Mouse (Mus musculus): ENCODE data around the gene Cep83.
"Not testable (repeated sequence)": the region's sequence is repeated elsewhere in the genome, so short reads cannot be mapped to it uniquely, and the experiment has no call there.

Gene Cep83

DNA sequence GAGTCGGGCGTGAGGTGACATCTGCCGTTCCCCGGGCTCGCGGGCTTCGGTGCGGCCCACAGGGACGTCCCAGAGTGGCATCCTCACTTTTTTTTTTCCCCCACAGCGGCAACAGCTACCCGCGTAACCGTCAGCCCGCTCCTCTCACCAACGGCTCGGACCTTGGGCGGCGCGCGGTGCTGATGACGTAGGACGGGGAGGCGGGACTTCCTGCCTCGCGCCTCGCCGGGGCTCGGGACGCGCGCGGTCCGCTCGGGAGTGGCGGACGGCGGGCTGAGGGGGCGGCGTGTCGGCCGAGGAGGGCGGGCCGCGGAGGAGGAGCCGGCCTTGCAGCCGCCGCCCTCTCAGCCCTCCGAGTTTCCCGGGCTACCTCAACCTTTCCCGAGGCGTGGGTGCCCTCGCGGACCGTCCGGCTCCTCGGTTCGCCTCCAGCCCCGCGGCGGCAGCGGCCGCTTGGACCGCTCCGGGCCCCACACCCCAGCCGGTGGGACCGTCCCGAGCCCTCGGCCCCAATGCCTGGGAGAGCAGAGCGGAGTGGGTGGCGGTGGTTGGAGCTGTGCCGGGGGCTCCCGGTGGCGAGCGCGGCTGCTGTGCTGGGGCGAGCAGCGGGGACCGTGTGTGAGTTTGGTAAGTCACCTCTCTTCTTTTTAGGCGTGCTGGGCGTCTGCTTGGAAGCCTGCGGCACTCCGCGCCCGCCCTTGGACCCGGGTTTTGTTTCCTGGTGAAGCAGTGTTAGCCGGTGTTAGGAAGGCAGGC, at the start of gene Cep83:
TSS of gene Cep83 (plus strand) at position 235 of the 756 bp plus-strand sequence.
- peak; percentile 96 for DNase-seq

DNA sequence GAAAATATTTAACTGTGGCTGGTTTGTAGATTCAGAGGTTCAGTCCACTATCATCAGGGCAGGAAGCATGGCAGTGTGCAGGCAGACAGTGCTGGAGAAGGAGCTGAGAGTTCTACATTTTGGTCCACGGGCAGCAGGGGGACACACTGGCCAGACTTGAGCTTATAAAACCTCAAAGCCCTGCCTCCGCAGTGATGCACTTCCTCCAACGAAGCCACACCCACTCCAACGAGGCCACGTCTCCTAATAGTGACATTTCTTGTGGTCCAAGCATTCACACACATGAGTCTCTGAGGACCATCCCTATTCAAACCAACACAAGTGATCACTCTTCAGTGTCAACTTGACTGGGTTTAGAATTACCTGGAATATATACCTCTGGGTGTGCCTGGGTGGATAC, 49.2 kb upstream of the Cep83 start:
- DNase-seq = no peak

DNA sequence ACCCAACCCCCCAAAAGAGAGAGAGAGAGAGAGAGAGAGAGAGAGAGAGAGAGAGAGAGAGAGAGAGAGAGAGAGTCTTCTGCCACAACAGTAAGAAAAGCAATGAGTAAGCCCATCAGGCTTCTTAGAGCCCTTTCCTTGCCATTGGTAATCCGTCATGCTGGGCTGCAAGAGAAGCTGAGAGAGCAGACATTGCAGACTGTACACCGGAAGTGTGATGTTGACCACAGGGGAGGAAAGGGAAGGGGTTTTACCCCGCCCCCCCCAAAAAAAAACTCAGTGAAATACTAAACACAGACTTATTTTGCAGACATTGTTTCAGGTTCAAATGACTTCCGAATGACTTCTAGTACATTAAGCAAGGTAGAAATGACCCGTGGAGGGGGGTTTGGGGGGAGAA, 48.4 kb upstream of the Cep83 start:
- DNase-seq = no peak

DNA sequence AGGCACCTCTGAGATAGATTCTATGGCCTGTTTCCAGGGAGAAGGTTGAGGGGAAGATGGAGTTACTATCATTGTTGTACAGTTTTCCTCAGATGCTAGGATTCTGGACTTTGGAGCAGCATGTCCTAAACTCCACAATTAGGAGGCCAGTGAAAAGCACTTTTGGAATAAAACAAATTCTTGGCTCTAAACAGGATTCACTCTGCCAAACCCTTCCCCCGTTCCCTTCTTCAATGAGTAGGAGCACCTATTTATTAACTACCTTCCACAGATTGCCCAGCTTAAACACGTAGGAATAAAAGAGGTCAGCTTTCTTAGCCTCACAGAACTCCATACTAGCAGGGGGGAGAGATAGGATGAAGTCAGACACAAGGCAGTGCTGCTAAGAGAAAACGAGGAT, 24.4 kb upstream of the Cep83 start:
- DNase-seq = no peak

DNA sequence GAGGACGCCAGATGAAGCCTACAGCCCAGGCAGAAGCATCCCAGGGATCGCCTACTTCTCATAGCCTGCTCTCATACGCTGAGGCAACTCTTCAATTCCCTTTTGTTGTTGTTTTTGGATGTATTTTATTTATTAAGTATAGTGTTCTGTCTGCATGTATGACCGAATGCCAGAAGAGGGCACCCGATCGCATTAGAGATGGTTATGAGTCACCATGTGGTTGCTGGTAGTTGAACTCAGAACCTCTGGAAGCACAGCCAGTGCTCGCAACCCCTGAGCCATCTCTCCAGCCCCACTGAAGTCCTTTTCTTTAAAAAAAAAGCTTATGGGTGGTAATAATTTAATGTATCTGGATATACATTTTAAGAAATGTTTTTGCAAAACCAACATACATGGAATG, 24.0 kb upstream of the Cep83 start:
- DNase-seq = no peak

DNA sequence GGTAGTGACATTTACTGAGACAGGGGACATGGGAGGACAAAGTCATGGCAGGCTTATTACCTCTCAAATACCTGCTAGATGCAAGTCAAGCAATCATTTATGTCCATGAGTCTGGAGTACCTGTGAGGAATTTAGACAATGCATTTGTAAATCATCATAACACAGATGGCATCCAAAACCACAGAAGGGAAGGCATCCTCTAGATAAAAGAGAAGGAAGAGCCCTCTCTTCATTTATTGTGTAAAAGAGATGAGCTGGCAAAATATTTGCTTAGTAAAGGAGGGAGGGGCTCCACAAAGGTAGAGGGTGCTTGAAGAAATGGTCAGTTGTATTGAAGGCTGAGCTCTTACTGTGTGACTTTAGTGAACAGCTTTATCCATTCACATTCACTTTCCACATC, 20.3 kb upstream of the Cep83 start:
- DNase-seq = no peak

DNA sequence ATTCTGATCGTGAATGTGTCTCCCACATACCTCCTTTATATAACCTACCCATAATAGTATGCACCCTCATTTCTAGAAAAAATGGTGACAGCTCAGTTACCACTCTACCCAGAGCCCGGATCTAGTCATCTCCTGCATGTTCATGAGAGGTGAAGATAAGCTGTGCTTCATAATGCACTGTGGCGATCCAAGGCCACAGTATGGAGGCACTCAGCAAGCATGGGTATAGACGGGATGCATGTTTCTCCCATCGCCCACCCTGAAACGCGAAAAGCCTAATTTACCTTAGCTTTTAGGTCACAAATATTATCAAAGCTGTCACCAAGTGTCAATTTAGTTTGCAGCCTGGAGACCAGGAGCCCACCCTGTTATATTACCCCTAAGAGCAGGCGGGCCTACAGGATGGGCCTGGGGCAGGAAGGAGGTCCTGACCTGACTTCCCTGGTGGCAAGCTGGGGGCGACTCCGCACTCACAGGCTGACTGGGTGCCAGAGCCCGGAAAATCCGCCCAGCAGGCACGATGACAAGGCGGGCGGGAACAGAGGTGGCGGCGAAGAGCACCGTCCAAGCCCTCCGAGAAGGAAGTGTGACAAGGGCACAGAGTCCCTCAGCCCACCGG, 544 bp upstream of the Cep83 start:
- DNase-seq = peak; percentile 66

DNA sequence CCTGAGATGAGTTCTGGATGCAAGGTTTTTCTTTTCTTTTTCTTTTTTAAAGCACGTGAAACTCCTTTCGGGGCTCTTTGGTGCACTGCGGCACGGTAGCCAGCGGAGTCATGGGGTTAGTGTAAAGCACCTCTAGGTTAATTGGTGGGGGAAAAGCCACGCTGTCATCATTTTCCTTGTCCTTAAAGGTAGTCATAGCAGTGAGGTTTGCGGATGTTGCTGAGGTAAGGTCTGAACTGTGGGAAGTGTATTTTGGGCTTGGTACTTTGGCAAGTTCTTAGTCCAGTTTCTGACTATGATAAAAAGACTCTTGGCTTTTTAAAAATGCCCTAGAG, 689 bp downstream of the Cep83 start:
- no peak for DNase-seq

DNA sequence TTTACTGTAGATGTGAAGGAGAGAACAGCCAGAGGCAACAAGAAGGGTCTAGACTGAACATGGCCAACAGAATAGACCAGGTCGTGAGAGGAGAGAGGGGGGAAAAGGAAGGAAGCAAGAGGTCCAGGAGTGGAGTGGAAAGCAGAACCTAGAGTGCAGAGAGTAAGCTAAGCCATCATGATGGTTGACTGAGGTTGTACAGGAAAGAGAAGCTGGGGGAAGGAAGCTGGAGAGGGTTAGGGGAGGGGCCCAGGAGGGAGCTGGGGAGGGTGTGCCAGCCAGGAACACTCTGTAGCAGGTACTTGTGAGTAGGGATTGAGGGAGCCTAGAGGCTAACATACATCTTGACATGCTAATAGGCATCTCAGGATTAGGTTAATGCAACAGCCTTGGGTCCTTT, 1.9 kb downstream of the Cep83 start:
- DNase-seq = no peak

DNA sequence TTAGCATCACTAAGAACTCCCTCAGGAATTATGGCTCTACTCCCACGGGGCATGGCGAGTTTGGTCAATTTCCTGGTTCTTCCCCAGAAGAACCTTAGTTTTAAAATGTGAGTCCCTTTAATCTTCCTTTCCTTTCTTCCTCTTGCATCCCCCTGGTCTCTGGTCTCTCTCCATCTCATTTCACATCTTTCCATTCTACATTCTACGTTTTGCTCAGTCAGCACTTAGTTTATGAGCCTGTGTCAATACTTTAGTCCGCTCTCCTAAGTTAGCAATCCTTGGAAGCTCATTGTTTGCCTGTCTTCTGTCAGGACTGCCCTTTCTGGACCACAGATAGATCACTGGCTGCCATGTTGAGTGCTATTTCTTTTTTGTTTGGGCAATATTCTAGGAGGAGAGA, 3.7 kb downstream of the Cep83 start:
- no peak for DNase-seq

DNA sequence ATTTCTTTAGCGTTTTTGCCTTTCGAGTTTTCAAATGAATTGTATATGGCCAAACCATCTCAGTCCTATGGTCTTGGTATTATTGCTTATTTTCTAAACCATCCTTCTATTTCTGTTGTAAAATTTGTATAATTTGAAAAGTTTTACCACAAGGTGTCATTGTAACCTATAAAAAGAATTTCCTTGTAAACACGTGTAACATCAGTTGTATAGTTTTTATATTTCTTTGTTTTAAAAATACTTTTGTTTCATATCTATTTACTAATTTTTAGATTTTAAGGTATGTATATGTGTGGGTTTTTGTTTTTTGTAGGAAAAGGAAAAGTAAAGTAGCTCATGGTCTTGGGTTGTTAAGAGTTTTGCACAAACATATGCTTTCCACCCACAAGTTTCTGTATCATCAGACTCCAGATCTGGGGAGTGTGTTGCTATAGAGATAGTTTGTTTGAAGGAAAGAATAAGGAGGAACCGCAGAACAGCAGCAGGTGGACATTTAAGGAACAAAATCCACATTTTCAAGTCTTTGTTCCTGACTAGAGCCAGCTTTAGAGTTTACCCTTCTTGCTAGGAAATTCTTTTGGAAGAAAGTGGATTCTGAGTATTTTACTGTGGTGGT, 17.3 kb downstream of the Cep83 start:
- DNase-seq = no peak

DNA sequence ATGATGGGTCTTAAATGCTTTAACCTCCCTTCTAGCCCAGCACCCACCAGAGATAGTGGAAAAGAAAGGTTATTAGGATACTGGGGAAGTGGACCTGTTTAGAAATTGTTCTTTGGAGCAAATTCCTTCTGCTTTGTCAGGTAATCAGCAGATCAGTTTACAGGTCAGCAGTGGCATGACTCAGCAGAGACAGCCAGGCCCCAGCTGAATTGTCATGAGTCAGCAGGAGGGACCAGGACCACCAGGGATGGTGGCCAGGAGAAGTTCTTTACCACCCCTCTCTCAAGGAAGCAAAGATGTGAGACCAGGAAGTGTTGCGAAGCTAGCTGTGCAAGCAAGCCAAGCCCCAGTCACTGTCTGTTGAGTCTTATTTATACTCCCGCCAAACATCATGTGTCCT, 18.2 kb downstream of the Cep83 start:
- no peak for DNase-seq

DNA sequence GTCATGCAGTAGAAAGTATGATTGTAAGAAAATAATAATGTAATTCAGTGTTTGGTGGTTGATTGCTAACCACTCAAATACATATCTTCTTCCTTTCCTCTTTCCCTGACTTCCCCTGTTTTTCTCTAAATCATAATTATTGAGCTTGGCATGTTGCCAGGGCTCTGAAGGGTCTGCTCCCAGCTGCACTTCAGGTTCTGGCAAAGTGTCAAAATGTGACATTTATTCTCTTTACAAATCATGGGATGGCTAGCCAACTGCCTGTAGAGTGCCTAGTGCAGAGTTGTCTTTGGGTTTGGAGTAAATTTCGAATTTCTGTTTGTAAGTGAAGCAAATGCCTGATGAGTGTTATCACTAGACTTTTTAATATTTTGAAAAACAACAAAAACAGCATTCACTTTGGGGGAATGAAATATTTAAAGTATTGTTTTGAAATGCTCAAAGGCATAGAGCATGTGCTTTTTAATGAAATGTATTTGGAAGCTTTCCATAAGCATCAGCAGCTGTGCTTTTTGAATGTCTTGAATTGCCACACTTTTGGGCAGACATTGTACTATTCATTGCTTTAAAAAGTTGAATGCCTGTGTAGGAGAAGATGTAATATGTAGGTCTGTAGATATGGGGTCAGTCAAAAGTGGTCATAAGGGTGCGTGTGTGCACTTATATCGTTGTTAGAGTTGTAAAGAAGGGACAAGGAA, 21.3 kb downstream of the Cep83 start:
- peak; percentile 14 for DNase-seq

DNA sequence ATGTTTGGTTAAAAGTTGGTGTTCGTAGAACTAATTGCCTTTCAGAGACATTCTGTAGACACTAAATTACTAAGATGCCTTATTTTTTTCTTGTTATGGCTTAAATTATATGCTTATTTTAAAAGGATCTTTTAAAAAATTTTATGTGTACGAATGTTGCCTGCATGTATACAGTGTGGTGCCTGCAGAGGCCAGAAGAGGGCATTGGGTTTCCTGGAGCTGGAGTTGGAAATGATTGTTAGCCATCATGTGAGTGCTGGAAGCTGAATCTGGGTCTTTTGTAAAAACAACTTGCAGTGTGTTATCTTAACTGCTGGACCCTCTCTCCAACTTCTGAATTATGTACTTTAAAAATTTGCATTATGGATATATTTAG, 21.9 kb downstream of the Cep83 start:
- no peak for DNase-seq

DNA sequence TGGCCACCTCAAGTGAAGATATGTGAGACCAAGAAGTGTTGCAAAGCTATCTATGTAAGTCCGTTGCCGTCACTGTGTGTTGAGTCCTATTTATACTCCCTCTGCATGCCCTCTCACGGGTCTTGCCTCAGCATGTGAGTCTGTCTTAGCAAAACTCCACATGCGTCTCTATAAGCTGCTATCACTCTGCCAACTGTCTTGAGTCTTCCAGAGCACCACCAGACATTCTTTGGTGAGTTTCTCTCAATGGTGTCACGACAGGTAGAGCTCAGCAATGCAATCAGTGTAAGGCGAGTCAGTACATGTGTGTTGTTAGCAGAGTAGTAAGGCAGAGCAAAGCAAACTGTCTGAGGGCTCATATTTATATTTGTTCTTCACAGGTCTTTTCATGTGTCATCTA, 31.8 kb downstream of the Cep83 start:
- no peak for DNase-seq

DNA sequence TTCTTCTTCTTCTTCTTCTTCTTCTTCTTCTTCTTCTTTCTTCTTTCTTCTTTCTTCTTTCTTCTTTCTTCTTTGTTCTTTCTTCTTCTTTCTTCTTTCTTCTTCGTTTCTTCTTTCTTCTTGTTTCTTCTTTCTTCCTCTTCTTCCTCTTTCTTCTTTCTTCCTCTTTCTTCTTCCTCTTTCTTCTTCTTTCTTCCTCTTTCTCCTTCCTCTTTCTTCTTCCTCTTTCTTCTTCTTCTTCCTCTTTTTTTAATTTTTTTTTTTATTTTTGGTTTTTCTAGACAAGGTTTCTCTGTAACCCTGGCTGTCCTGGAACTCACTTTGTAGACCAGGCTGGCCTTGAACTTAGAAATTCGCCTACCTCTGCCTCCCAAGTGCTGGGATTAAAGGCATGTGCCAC, 39.6 kb downstream of the Cep83 start:
- DNase-seq = not testable (repeated sequence)

DNA sequence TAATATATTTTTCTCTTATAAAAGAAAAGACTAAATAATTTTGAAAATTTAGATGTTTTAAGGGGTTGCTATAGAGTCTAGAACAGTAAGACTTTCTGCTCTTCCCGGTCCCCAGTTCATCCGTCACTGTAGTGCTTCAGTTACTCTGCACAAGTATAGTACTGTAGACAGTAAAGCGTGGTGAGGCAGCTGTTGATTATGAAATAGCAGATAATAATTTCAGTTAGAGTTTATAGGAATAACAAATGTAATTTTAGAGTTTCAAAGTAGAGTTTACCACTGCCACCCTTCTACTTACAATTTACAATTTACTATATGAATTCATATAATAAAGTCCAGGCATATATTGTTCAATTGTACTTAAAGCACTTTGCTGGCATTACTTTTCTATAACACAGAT, 42.0 kb downstream of the Cep83 start:
- no peak for DNase-seq

DNA sequence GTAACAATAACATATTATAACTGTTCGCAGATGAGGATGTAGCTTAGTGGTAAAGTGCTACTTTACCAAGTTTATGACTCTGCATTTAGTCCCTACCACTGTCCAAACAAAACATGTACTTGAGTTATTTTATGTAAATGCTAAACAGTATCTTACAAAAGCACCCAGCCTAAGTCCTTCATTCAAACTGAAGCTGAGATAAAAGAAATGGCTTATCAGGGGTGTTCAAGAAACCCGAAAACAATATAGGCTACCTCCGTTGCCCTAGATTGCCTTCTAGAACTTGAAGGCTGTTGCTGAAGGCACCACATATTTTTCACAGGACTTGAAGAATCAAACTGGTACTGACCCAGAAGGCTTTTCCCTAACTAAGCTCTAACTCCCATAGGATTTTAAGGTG, 46.4 kb downstream of the Cep83 start:
- DNase-seq = no peak

DNA sequence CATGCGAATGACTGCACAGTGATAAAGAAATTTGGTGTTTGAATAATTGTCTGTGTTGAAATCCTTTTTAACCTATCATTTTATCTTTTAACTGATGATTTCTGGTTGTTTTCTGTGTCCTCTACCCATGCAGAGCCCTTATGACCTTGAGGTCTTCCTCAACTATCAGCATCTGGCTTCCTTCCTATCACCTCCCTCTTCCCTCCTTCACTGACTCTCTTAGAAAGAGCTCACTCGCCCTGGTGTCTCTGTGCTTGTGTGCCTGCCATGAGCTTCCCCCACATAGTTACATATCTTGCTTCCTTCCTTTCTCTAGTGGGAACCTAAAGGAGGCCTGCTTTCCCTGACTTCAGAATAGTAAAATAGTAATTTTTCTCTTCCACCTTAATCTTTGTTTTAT, 51.8 kb downstream of the Cep83 start:
- no peak for DNase-seq

DNA sequence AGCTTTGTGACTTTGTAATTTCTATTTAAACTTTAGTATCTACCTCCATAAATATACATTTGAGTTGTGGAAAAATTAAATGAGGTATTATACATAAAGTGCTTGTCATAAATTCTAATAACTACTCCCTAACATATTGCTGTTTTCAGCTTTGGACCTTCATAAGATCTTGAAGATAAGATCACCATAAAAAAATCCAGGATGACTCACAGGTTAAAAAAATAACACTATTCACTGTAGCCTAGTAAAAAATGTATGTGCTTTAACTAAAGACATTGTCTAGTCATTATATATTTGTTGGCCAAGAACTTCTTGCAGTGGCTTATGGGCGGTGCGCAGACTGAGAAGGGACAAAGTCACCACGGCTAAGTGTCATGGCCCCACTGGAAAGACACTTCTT, 53.0 kb downstream of the Cep83 start:
- DNase-seq = no peak

DNA sequence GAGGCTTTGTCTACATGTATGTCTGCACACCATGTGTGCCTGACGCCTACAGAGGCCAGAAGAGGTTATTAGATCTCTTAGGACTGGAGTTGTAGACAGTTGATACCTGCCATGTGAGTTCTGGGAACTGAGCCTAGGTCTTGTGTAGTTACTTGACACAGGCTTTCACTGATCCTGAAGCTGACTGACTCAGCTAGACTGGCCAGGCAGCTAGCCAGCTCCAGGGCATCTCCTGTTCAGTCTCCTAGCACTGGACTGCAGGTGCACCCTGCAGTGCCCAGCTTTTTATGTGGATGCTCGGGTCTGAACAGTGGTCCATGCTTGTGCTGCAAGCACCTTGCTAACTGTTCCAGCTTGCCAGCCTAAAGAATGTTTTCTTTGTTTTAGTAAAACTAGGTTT, 58.6 kb downstream of the Cep83 start:
- no peak for DNase-seq

DNA sequence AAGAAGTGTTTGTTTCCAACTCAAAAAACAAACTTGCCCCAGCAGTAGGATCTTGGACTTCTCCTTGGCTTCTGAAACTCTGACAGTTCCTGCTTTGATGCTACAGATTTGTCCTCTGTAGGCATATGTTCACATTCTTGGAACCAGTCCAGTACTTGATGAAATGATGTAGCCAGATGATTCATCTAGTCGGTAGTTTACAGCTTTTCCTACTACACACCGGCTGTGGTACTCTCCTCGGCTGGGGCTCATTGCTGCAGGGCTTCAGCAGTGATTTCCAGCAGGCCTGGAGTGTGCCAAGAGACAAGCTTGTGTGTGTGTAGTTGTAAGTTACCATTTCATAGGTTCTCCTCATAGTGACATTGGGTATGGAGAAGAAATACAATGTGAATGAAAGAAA, 83.0 kb downstream of the Cep83 start:
- DNase-seq = no peak

DNA sequence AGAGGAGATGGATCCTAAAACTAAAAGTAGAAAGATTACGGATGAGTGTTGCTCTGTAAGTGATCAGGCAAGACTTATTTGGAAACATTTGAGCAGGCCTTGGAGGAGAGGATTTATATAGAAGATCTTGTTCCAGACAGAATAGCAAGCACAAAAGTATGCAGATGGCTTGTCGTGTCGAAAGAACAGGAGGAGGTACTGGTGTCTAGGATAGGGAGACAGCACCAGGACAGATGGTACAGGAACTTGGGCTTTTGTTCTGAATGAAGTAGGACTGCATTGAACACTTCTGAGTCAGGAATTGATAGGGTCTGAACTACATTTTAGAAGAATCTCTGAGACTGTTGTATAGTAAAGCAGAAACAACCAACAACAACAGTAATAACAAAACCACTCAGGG, 89.1 kb downstream of the Cep83 start:
- no peak for DNase-seq

DNA sequence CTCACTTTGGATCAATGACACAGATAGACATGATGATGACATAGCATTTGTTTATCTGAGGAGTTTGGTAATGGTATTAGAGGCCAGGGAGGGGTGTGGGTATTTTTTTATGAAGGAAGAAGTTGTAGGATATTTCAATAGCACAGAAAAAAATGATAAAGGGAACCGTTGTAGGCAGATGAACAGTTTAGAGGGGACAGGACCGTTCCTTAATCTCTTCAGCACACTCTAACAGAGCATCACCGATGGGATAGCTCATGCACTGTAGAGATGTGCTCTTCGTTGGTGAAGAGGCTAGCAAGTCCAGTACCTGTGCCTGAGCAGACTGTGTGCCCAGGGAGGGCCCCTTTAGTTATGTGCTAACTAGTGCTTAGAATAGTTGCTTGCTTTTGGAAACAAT, 90.9 kb downstream of the Cep83 start:
- no peak for DNase-seq

Data from lung, postnatal 14 days (tissue).